Mouse (Mus musculus) brain, embryonic 14.5 days (tissue): ENCODE measurements around the gene 4921536K21Rik.

Experiments used
- CTCF ChIP-seq: fragments of 200-500 bp; IDR thresholded peaks from 2 replicates; pipeline ENCODE4 v1.5.1; 2012; ENCODE audit warnings: inconsistent platforms, mild to moderate bottlenecking, moderate library complexity, borderline replicate concordance; ENCODE audit not compliant: insufficient read depth, insufficient read length; ENCODE audit errors: extremely low read depth
- POLR2A ChIP-seq: fragments of 200-500 bp; IDR thresholded peaks from 2 replicates; pipeline ENCODE4 v1.6.1; 2012; ENCODE audit warnings: mild to moderate bottlenecking, inconsistent platforms, borderline replicate concordance; ENCODE audit not compliant: poor library complexity, insufficient read depth, insufficient read length, severe bottlenecking; ENCODE audit errors: extremely low read depth

- TF ChIP-seq CTCF, result no peak
- TF ChIP-seq POLR2A, result no peak
Measured at GRCm38 (mm10) chr11:3849469-3850314, 45.2 kb downstream of the 4921536K21Rik start.
